Mouse (Mus musculus): ENCODE data around the gene Mast4. TPM values are rescaled to one million over a fixed set of nuclear protein-coding genes. Genes with fewer than 3 reads are reported as not detected.
A peak's percentile ranks its signal among the peaks of the same experiment; 100 is the strongest.

Mast4 gene
- polyA plus RNA-seq, 1 experiment from 2014 or later = 45.4 TPM

DNA sequence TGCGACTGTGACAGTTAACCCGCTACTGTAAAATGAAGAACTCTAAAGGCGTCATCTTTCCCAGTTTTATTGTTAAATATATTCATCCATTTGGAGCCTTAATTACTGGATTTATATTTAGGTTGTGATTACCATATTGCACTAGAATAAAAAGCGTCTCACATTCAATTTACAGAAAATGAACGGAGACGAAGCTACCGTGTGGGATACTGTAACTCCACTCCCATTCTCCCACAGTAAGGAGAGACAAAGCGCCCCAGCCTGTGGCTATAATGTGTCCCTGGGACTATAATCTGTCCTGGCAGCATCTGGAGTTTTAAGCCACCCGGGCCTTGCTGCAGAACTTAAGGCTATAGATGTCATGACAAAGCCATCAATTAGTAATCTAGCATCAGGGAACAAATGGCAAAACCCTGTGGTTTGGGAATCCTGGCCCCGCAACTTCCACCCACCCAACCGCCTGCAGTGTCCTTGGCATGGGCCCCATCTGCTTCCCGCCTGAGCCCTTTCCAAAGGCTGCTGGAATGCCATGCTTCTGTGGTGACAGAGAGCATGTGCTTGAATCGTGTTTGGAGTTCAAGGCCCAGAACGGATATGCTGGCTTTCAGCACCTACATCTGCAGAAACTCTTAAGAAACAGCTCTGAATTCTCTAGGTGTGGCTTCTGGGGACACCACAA is 459.7 kb downstream of the Mast4 start:
- no peaks in the 10 kb centered on the region for H3K27me3 ChIP-seq (ENCODE audit: control insufficient read depth, insufficient read depth, low read length)
- no peaks in the 10 kb centered on the region for H3K36me3 ChIP-seq (ENCODE audit: control insufficient read depth, insufficient read depth, low read length)
- no peaks in the 10 kb centered on the region for H3K9me3 ChIP-seq (replicated peaks; ENCODE audit: control insufficient read depth, low read length)
- H3K4me1 ChIP-seq (ENCODE audit: control insufficient read depth, insufficient read depth, low read length) = peaks cover 41% of the 10 kb centered on the region
- no peak overlapping the region for H3K4me2 ChIP-seq
- 75% methylated on average over 14 of the region's 14 CpGs for whole genome bisulfite sequencing (ENCODE audit: insufficient replicate concordance)
- H3K9ac ChIP-seq (ENCODE audit: low read depth, low read length) = no peak overlapping the region
- H3K4me3 ChIP-seq (ENCODE audit: low read depth, low read length) = no peak overlapping the region
- no peak for ATAC-seq (replicated peaks; ENCODE audit: insufficient number of reproducible peaks, low FRiP score, low TSS enrichment)
- 0 out of 2 replicates have a peak overlapping the region, but pooled peaks have one; percentile 3 for H3K27ac ChIP-seq (ENCODE audit: low read depth, low read length)

GRCm38 (mm10) chr13:102873412-102874016 is 460.8 kb downstream of the Mast4 start:
- Histone ChIP-seq H3K4me1 (ENCODE audit: control insufficient read depth, insufficient read depth, low read length) (peaks cover 35% of the 10 kb centered on the region), H3K9me3 (replicated peaks; ENCODE audit: control insufficient read depth, low read length) (no peaks in the 10 kb centered on the region), H3K4me2 (no peak overlapping the region), H3K27ac (ENCODE audit: low read depth, low read length) (no peak overlapping the region), H3K9ac (ENCODE audit: low read depth, low read length) (no peak overlapping the region), H3K36me3 (ENCODE audit: control insufficient read depth, insufficient read depth, low read length) (no peaks in the 10 kb centered on the region), H3K27me3 (ENCODE audit: control insufficient read depth, insufficient read depth, low read length) (no peaks in the 10 kb centered on the region), H3K4me3 (ENCODE audit: low read depth, low read length) (no peak overlapping the region)
- no peak for ATAC-seq (replicated peaks; ENCODE audit: insufficient number of reproducible peaks, low FRiP score, low TSS enrichment)
- WGBS (ENCODE audit: insufficient replicate concordance) = 93% methylated on average over 5 of the region's 5 CpGs

GRCm38 (mm10) chr13:102871380-102872104 is 462.8 kb downstream of the Mast4 start:
- H3K9ac ChIP-seq (ENCODE audit: low read depth, low read length) = no peak overlapping the region
- H3K27ac ChIP-seq (ENCODE audit: low read depth, low read length) = no peak overlapping the region
- peaks cover 31% of the 10 kb centered on the region for H3K4me1 ChIP-seq (ENCODE audit: control insufficient read depth, insufficient read depth, low read length)
- 70% methylated on average over 11 of the region's 11 CpGs for WGBS (ENCODE audit: insufficient replicate concordance)
- ATAC-seq (replicated peaks; ENCODE audit: insufficient number of reproducible peaks, low FRiP score, low TSS enrichment) = no peak
- H3K27me3 ChIP-seq (ENCODE audit: control insufficient read depth, insufficient read depth, low read length) = no peaks in the 10 kb centered on the region
- no peak overlapping the region for H3K4me3 ChIP-seq (ENCODE audit: low read depth, low read length)
- no peaks in the 10 kb centered on the region for H3K9me3 ChIP-seq (replicated peaks; ENCODE audit: control insufficient read depth, low read length)
- no peaks in the 10 kb centered on the region for H3K36me3 ChIP-seq (ENCODE audit: control insufficient read depth, insufficient read depth, low read length)
- no peak overlapping the region for H3K4me2 ChIP-seq

- Histone ChIP-seq H3K27me3 (ENCODE audit: control insufficient read depth, insufficient read depth, low read length) (no peaks in the 10 kb centered on the region), H3K4me3 (ENCODE audit: low read depth, low read length) (no peak overlapping the region), H3K27ac (ENCODE audit: low read depth, low read length) (no peak overlapping the region), H3K4me2 (no peak overlapping the region), H3K9ac (ENCODE audit: low read depth, low read length) (no peak overlapping the region), H3K36me3 (ENCODE audit: control insufficient read depth, insufficient read depth, low read length) (no peaks in the 10 kb centered on the region), H3K4me1 (ENCODE audit: control insufficient read depth, insufficient read depth, low read length) (peaks cover 29% of the 10 kb centered on the region), H3K9me3 (replicated peaks; ENCODE audit: control insufficient read depth, low read length) (no peaks in the 10 kb centered on the region)
- WGBS (ENCODE audit: insufficient replicate concordance) = 78% methylated on average over 4 of the region's 4 CpGs
- no peak for ATAC-seq (replicated peaks; ENCODE audit: insufficient number of reproducible peaks, low FRiP score, low TSS enrichment)
Measured at GRCm38 (mm10) chr13:102869541-102869940, 464.8 kb downstream of the Mast4 start.

DNA sequence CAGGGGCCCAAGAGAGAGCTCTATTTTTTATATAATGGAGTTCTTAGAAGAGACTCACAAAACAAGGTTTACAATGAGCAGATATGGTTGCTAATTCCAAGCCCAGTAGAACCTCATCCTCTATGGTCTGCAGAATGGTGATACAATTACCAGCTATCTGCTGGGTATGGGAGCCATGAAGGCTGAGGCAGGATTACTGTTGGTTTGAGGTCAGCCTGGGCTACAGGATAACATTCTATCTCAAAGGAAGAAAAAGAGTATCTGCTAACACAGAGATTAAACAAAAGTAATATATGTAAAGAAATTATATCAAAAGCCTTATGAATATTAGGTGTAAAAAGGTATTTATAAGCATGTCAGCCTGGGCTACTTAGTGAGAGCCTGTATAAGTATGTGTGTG is 467.5 kb downstream of the Mast4 start:
- Histone ChIP-seq H3K9ac (ENCODE audit: low read depth, low read length) (no peak overlapping the region), H3K27ac (ENCODE audit: low read depth, low read length) (peak overlapping the region; percentile 64; the same call in 1 of the 2 replicates), H3K4me2 (no peak overlapping the region), H3K4me3 (ENCODE audit: low read depth, low read length) (no peak overlapping the region), H3K9me3 (replicated peaks; ENCODE audit: control insufficient read depth, low read length) (no peaks in the 10 kb centered on the region), H3K4me1 (ENCODE audit: control insufficient read depth, insufficient read depth, low read length) (peaks cover 22% of the 10 kb centered on the region), H3K27me3 (ENCODE audit: control insufficient read depth, insufficient read depth, low read length) (no peaks in the 10 kb centered on the region), H3K36me3 (ENCODE audit: control insufficient read depth, insufficient read depth, low read length) (no peaks in the 10 kb centered on the region)
- ATAC-seq (replicated peaks; ENCODE audit: insufficient number of reproducible peaks, low FRiP score, low TSS enrichment) = no peak

DNA sequence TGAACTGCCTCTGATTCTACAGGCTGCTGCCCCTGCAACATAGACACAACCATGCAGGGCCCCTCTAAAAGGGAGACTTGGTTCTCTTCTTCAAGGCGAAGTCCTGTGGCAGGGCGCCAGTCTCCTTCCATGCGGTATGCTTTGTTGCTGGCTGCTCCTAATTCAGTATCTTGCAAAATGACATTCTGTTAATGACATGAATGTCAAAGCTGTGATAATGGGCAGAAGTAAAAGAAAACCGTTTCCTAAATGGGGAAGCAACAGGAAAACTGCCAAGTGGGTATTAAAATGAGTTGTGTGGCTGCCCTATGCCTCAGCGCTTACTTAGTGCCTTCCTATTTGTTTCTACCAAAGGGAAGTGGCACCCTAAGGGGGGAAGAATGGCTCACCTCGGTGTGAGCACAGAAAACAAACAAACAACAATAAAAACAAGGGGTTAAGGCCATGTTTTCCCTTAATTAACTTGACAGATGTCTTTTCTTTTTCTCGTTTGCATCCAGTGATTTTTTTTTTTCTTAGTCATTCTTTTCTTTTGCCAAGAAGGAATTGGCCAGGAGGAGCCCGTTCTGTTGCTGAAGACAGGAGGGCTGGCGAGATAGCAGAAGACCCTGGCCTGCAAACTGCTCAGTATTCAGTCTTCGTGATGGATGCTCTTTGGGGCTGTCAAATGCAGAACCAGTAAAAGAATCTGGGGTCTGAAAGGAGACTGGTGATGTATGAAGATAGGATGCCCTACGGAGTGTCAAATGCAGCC is 468.1 kb downstream of the Mast4 start:
- peaks cover 22% of the 10 kb centered on the region for H3K4me1 ChIP-seq (ENCODE audit: control insufficient read depth, insufficient read depth, low read length)
- no peak overlapping the region for H3K4me3 ChIP-seq (ENCODE audit: low read depth, low read length)
- no peaks in the 10 kb centered on the region for H3K27me3 ChIP-seq (ENCODE audit: control insufficient read depth, insufficient read depth, low read length)
- no peak; the same call in 1 of the 2 replicates for ATAC-seq (replicated peaks; ENCODE audit: insufficient number of reproducible peaks, low FRiP score, low TSS enrichment)
- WGBS (ENCODE audit: insufficient replicate concordance) = 34% methylated on average over 11 of the region's 11 CpGs
- peak overlapping the region; percentile 29 for H3K4me2 ChIP-seq
- H3K36me3 ChIP-seq (ENCODE audit: control insufficient read depth, insufficient read depth, low read length) = no peaks in the 10 kb centered on the region
- no peaks in the 10 kb centered on the region for H3K9me3 ChIP-seq (replicated peaks; ENCODE audit: control insufficient read depth, low read length)
- peak overlapping the region; percentile 64 for H3K27ac ChIP-seq (ENCODE audit: low read depth, low read length)
- H3K9ac ChIP-seq (ENCODE audit: low read depth, low read length) = no peak overlapping the region

- WGBS (ENCODE audit: insufficient replicate concordance) = 71% methylated on average over 3 of the region's 3 CpGs
- no peak for ATAC-seq (replicated peaks; ENCODE audit: insufficient number of reproducible peaks, low FRiP score, low TSS enrichment)
- H3K4me2 ChIP-seq = peak overlapping the region; percentile 29; the same call in 1 of the 2 replicates
Measured at GRCm38 (mm10) chr13:102865494-102865893, 468.8 kb downstream of the Mast4 start.

GRCm38 (mm10) chr13:102864840-102865239 is 469.5 kb downstream of the Mast4 start:
- H3K27me3 ChIP-seq (ENCODE audit: control insufficient read depth, insufficient read depth, low read length) = no peaks in the 10 kb centered on the region
- WGBS (ENCODE audit: insufficient replicate concordance) = 72% methylated on average over 1 of the region's 1 CpGs
- no peaks in the 10 kb centered on the region for H3K36me3 ChIP-seq (ENCODE audit: control insufficient read depth, insufficient read depth, low read length)
- no peak for ATAC-seq (replicated peaks; ENCODE audit: insufficient number of reproducible peaks, low FRiP score, low TSS enrichment)
- H3K9me3 ChIP-seq (replicated peaks; ENCODE audit: control insufficient read depth, low read length) = no peaks in the 10 kb centered on the region
- H3K27ac ChIP-seq (ENCODE audit: low read depth, low read length) = no peak overlapping the region
- no peak overlapping the region for H3K4me2 ChIP-seq
- H3K4me1 ChIP-seq (ENCODE audit: control insufficient read depth, insufficient read depth, low read length) = peaks cover 15% of the 10 kb centered on the region
- H3K9ac ChIP-seq (ENCODE audit: low read depth, low read length) = no peak overlapping the region
- no peak overlapping the region for H3K4me3 ChIP-seq (ENCODE audit: low read depth, low read length)

More at GRCm38 (mm10) chr13:102865494-102865893, 468.8 kb downstream of the Mast4 start:
- no peaks in the 10 kb centered on the region for H3K9me3 ChIP-seq (replicated peaks; ENCODE audit: control insufficient read depth, low read length)
- H3K27ac ChIP-seq (ENCODE audit: low read depth, low read length) = peak overlapping the region; percentile 64
- no peaks in the 10 kb centered on the region for H3K36me3 ChIP-seq (ENCODE audit: control insufficient read depth, insufficient read depth, low read length)
- no peaks in the 10 kb centered on the region for H3K27me3 ChIP-seq (ENCODE audit: control insufficient read depth, insufficient read depth, low read length)
- H3K4me3 ChIP-seq (ENCODE audit: low read depth, low read length) = no peak overlapping the region
- no peak overlapping the region for H3K9ac ChIP-seq (ENCODE audit: low read depth, low read length)
- peaks cover 18% of the 10 kb centered on the region for H3K4me1 ChIP-seq (ENCODE audit: control insufficient read depth, insufficient read depth, low read length)
